Mouse (Mus musculus) stomach, embryonic 15.5 days (tissue): ENCODE data around the gene Lrrc63. TPM values are rescaled to one million over a fixed set of nuclear protein-coding genes. Genes with fewer than 3 reads are reported as not detected.
A peak's percentile ranks its signal among the peaks of the same experiment; 100 is the strongest.

Source experiments
- ATAC-seq: fragments of 200-750 bp; cut with Nextera tagmentation; 2 replicates; pipeline ENCODE4 v1.8.0; 2017; ENCODE audit warnings: low read depth, moderate number of reproducible peaks, moderate TSS enrichment; ENCODE audit not compliant: insufficient read depth, low FRiP score
- H3K27ac ChIP-seq: fragments of 300-500 bp; sonication (generic); 2 replicates; pipeline ENCODE4 v1.5.1; 2015; ENCODE audit warnings: mild to moderate bottlenecking, inconsistent platforms
- H3K27me3 ChIP-seq: fragments of 300-500 bp; sonication (generic); replicated peaks from 2 replicates; pipeline ENCODE4 v1.6.1; 2015; ENCODE audit warnings: inconsistent platforms
- H3K36me3 ChIP-seq: fragments of 300-500 bp; sonication (generic); 2 replicates; pipeline ENCODE4 v1.6.1; 2015; ENCODE audit warnings: inconsistent platforms
- H3K4me1 ChIP-seq: fragments of 300-500 bp; sonication (generic); 2 replicates; pipeline ENCODE4 v1.6.1; 2015; ENCODE audit warnings: inconsistent platforms
- H3K4me2 ChIP-seq: fragments of 300-500 bp; sonication (generic); 2 replicates; pipeline ENCODE4 v1.6.1; 2015; ENCODE audit warnings: mild to moderate bottlenecking, inconsistent platforms
- H3K4me3 ChIP-seq: fragments of 300-500 bp; sonication (generic); replicated peaks from 2 replicates; pipeline ENCODE4 v1.5.1; 2015; ENCODE audit warnings: inconsistent platforms
- H3K9ac ChIP-seq: fragments of 300-500 bp; sonication (generic); 2 replicates; pipeline ENCODE4 v1.6.1; 2015; ENCODE audit warnings: inconsistent platforms
- H3K9me3 ChIP-seq: fragments of 300-500 bp; sonication (generic); 2 replicates; pipeline ENCODE4 v1.6.1; 2016; ENCODE audit warnings: inconsistent platforms
- WGBS: fragments of 180-500 bp; shearing (Covaris S2); methylation state at CpG from one replicate; pipeline ENCODE4 v1.1.7; 2015; 5-methylcytosine and 5-hydroxymethylcytosine counted together
- polyA plus RNA-seq: library from polyadenylated mRNA; unstranded; fragments of >200 nt; fragmentation: Nextera tagmentation; extraction: Ambion mirVana; gene quantifications from 2 replicates; pipeline ENCODE4 v1.2.1, GENCODE M21; 2015

The Lrrc63 gene
- 0.05 TPM in 1 of 2 replicates, not detected in the other for polyA plus RNA-seq

- ATAC-seq: peak; percentile 94
- Histone ChIP-seq H3K27ac (peak within 1 kb of the TSS; percentile 51; the same call in 1 of the 2 replicates), H3K4me3 (peak within 1 kb of the TSS; percentile 60)
Observed at GRCm38 (mm10) chr14:75130501-75131318, at the start of gene Lrrc63, which contains the start of gene Lcp1. Gene Lrrc63, minus strand, starts transcription at chr14:75130881. Gene Lcp1, plus strand, starts transcription at chr14:75131101.

GRCm38 (mm10) chr14:75179255-75179963, 48.7 kb upstream of the Lrrc63 start:
- Histone ChIP-seq H3K36me3 (no peaks in the 10 kb centered on the region), H3K9ac (no peak overlapping the region), H3K9me3 (no peaks in the 10 kb centered on the region), H3K27ac (peak overlapping the region; percentile 16; the same call in 1 of the 2 replicates), H3K4me3 (0 out of 2 replicates have a peak overlapping the region, but pooled peaks have one; percentile 12), H3K4me2 (peak overlapping the region; percentile 19; the same call in 1 of the 2 replicates), H3K4me1 (no peaks in the 10 kb centered on the region), H3K27me3 (no peaks in the 10 kb centered on the region)
- ATAC-seq: no peak
- 75% methylated on average over 20 of the region's 20 CpGs for WGBS

More at GRCm38 (mm10) chr14:75130501-75131318, at the start of gene Lrrc63, which contains the start of gene Lcp1:
- peak within 1 kb of the TSS; percentile 78 for H3K4me2 ChIP-seq
- no peaks in the 10 kb centered on the region for H3K9me3 ChIP-seq
- H3K27me3 ChIP-seq: no peaks in the 10 kb centered on the region
- H3K9ac ChIP-seq: peak within 1 kb of the TSS; percentile 12; the same call in 1 of the 2 replicates
- H3K36me3 ChIP-seq: no peaks in the 10 kb centered on the region
- WGBS: under 1% methylated on average over 38 of the region's 42 CpGs
- H3K4me1 ChIP-seq: peaks cover 4% of the 10 kb centered on the region; the same call in 1 of the 2 replicates

GRCm38 (mm10) chr14:75178801-75179211, 48.1 kb upstream of the Lrrc63 start:
- no peaks in the 10 kb centered on the region for H3K9me3 ChIP-seq
- H3K4me2 ChIP-seq: peak overlapping the region; percentile 19; the same call in 1 of the 2 replicates
- peak overlapping the region; percentile 12; the same call in 1 of the 2 replicates for H3K4me3 ChIP-seq
- H3K4me1 ChIP-seq: no peaks in the 10 kb centered on the region
- peak overlapping the region; percentile 16; the same call in 1 of the 2 replicates for H3K27ac ChIP-seq
- no peaks in the 10 kb centered on the region for H3K27me3 ChIP-seq
- ATAC-seq: peak; percentile 74; the same call in 1 of the 2 replicates
- WGBS: 59% methylated on average over 10 of the region's 10 CpGs
- no peaks in the 10 kb centered on the region for H3K36me3 ChIP-seq
- no peak overlapping the region for H3K9ac ChIP-seq

- no peaks in the 10 kb centered on the region for H3K4me1 ChIP-seq
- no peaks in the 10 kb centered on the region for H3K9me3 ChIP-seq
- H3K27ac ChIP-seq: no peak overlapping the region
- H3K4me2 ChIP-seq: peak overlapping the region; percentile 19; the same call in 1 of the 2 replicates
- 0 out of 2 replicates have a peak overlapping the region, but pooled peaks have one; percentile 12 for H3K4me3 ChIP-seq
- 69% methylated on average over 14 of the region's 14 CpGs for WGBS
- H3K27me3 ChIP-seq: no peaks in the 10 kb centered on the region
- H3K36me3 ChIP-seq: no peaks in the 10 kb centered on the region
- ATAC-seq: peak; percentile 61; the same call in 1 of the 2 replicates
- no peak overlapping the region for H3K9ac ChIP-seq
Observed at GRCm38 (mm10) chr14:75178384-75178793, 47.7 kb upstream of the Lrrc63 start.

- no peak overlapping the region for H3K27ac ChIP-seq
- WGBS: 77% methylated on average over 3 of the region's 3 CpGs
- H3K4me1 ChIP-seq: no peaks in the 10 kb centered on the region
- H3K9me3 ChIP-seq: no peaks in the 10 kb centered on the region
- no peak overlapping the region for H3K9ac ChIP-seq
- no peak for ATAC-seq
- no peak overlapping the region for H3K4me2 ChIP-seq
- H3K4me3 ChIP-seq: no peak overlapping the region
- H3K27me3 ChIP-seq: no peaks in the 10 kb centered on the region
- no peaks in the 10 kb centered on the region for H3K36me3 ChIP-seq
Observed at GRCm38 (mm10) chr14:75177400-75177799, 46.7 kb upstream of the Lrrc63 start.

DNA sequence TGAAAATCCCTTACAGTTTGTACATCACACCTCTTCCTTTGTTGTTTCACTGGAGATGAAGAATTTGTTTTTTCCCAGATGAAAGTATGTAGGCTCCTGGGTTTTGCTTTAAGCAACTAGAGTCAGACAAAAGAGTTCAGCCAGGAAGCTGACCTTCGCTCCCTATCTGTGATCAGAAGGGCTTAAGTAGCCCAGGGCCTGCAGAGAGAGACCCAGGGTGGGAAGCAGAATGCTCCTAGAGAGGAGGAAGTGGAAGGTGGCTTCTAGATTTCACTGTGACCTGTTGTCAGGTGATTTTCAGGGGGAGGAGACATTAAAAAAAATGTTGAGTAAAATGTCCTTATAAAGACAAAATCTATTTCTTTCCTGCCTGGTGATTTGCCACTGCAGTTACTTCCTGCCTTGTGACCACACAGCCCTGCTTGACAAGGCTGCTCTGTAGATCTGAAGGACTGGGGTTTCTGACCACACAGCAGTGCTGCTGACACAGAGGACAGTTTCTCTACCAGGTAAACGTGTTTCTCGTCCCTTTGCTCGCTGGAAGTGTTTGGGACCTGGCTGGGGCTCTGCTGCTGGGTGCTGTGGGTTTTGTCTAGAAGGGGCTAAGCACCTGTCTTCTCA, 45.9 kb upstream of the Lrrc63 start:
- 48% methylated on average over 4 of the region's 4 CpGs for WGBS
- Histone ChIP-seq H3K4me1 (no peaks in the 10 kb centered on the region), H3K27me3 (no peaks in the 10 kb centered on the region), H3K9ac (no peak overlapping the region), H3K4me3 (no peak overlapping the region), H3K4me2 (no peak overlapping the region), H3K36me3 (no peaks in the 10 kb centered on the region), H3K9me3 (no peaks in the 10 kb centered on the region), H3K27ac (0 out of 2 replicates have a peak overlapping the region, but pooled peaks have one; percentile 28)
- no peak for ATAC-seq

DNA sequence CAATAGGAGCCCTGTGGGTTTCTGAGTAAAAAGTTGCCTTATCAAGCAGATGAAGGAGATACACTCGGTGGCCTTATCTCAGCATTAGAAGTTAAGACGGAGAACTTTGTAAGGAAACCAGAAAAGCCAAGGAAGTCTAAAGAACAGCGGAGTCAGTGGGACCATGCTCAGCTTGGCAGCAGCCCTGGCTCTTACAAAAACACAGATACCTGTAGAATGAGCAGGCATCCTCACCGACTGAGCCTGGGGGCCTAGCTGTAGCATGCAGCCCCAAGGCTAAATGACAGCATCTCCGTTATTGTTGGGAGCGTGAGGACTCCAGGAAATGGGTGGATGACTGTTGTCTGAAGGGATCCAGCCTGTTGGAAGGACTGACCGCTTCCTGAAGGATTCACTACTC, 45.1 kb upstream of the Lrrc63 start:
- Histone ChIP-seq H3K9ac (no peak overlapping the region), H3K4me3 (no peak overlapping the region), H3K36me3 (no peaks in the 10 kb centered on the region), H3K27ac (no peak overlapping the region), H3K27me3 (no peaks in the 10 kb centered on the region), H3K9me3 (no peaks in the 10 kb centered on the region), H3K4me1 (no peaks in the 10 kb centered on the region), H3K4me2 (no peak overlapping the region)
- ATAC-seq: no peak
- WGBS: 67% methylated on average over 7 of the region's 7 CpGs

- H3K9me3 ChIP-seq: no peaks in the 10 kb centered on the region
- H3K27ac ChIP-seq: no peak overlapping the region
- WGBS: 80% methylated on average over 9 of the region's 9 CpGs
- H3K4me2 ChIP-seq: no peak overlapping the region
- no peak overlapping the region for H3K4me3 ChIP-seq
- no peaks in the 10 kb centered on the region for H3K27me3 ChIP-seq
- no peak for ATAC-seq
- no peak overlapping the region for H3K9ac ChIP-seq
- H3K36me3 ChIP-seq: no peaks in the 10 kb centered on the region
- H3K4me1 ChIP-seq: no peaks in the 10 kb centered on the region
Observed at GRCm38 (mm10) chr14:75174731-75175555, 44.3 kb upstream of the Lrrc63 start.

DNA sequence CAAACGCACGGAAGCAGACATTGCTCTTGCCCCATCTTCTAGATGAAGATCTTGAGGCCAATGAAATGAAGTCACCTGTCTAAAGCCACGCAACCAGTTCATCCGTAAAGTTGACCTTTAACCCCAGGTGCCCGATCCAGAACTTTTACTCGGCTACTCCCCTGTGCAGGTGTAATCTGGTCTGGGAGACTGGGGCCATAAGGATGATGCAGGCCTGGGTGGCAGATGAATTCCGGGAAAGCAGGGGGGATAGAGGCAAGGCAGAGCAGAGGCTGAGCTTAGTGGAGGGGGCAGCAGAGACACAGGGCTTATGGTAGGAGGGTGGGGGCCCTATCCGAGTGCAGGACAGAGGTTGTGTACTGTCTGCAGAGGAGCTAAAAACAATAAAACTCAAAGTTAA, 43.6 kb upstream of the Lrrc63 start:
- Histone ChIP-seq H3K9ac (no peak overlapping the region), H3K27me3 (no peaks in the 10 kb centered on the region), H3K9me3 (no peaks in the 10 kb centered on the region), H3K4me1 (no peaks in the 10 kb centered on the region), H3K27ac (no peak overlapping the region), H3K4me2 (no peak overlapping the region), H3K4me3 (no peak overlapping the region), H3K36me3 (no peaks in the 10 kb centered on the region)
- 78% methylated on average over 8 of the region's 8 CpGs for WGBS
- no peak for ATAC-seq

DNA sequence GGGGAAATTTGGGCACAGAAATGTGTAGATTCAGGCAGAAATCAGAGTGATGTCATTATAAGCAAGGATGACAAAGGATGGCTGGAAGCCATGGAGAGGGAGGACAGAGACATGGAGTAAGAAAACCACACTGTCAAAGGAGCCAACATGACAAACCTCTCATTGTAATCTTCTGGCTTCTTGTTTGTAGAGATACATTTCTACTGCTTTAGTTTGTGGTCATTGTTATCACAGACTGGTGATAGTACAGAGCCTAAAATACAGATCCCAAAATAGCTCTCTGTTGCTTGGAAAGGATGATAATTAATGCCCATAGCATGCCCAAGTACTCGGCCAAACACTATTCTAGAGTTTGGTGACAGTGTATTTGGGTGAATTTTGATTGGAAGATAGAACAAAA, 39.9 kb upstream of the Lrrc63 start:
- 62% methylated on average over 1 of the region's 1 CpGs for WGBS
- H3K36me3 ChIP-seq: no peaks in the 10 kb centered on the region
- H3K4me1 ChIP-seq: no peaks in the 10 kb centered on the region

DNA sequence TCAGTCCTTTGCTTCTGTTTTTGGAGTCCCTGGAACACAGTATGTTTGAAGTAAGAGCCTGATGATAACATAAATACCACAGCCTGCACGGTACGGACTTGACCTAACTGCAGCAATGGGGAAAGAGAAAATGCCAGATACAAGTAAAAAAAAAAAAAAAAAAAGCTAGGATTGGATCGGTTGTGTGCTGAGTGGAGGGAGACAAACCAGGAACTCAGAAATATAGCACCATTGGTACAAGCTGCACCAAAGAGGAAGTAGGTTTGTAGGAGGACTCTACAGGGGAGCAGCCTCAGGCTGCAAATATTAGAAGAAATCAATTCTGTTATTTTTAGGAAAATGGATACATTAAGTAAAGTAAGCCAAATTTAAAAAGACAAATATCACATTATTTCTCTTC, 37.8 kb upstream of the Lrrc63 start:
- no peak for ATAC-seq
- no peaks in the 10 kb centered on the region for H3K36me3 ChIP-seq
- WGBS: 77% methylated on average over 3 of the region's 3 CpGs
- no peak overlapping the region for H3K4me3 ChIP-seq
- no peaks in the 10 kb centered on the region for H3K4me1 ChIP-seq
- no peaks in the 10 kb centered on the region for H3K9me3 ChIP-seq
- no peak overlapping the region for H3K9ac ChIP-seq
- H3K27ac ChIP-seq: no peak overlapping the region
- no peak overlapping the region for H3K4me2 ChIP-seq
- H3K27me3 ChIP-seq: no peaks in the 10 kb centered on the region

More for the DNA sequence above, 39.9 kb upstream of the Lrrc63 start:
- no peaks in the 10 kb centered on the region for H3K27me3 ChIP-seq
- H3K9ac ChIP-seq: no peak overlapping the region
- no peak overlapping the region for H3K27ac ChIP-seq
- H3K4me2 ChIP-seq: no peak overlapping the region
- H3K4me3 ChIP-seq: no peak overlapping the region
- H3K9me3 ChIP-seq: no peaks in the 10 kb centered on the region
- no peak for ATAC-seq
